Mouse (Mus musculus) 416B (cell line): ENCODE measurements around the gene Hpcal4.
A peak's percentile ranks its signal among the peaks of the same experiment; 100 is the strongest.

Experiments used
- DNase-seq: peaks from one replicate; pipeline ENCODE4 v3.0.0; 2011; ENCODE audit warnings: low read depth

Gene Hpcal4

DNA sequence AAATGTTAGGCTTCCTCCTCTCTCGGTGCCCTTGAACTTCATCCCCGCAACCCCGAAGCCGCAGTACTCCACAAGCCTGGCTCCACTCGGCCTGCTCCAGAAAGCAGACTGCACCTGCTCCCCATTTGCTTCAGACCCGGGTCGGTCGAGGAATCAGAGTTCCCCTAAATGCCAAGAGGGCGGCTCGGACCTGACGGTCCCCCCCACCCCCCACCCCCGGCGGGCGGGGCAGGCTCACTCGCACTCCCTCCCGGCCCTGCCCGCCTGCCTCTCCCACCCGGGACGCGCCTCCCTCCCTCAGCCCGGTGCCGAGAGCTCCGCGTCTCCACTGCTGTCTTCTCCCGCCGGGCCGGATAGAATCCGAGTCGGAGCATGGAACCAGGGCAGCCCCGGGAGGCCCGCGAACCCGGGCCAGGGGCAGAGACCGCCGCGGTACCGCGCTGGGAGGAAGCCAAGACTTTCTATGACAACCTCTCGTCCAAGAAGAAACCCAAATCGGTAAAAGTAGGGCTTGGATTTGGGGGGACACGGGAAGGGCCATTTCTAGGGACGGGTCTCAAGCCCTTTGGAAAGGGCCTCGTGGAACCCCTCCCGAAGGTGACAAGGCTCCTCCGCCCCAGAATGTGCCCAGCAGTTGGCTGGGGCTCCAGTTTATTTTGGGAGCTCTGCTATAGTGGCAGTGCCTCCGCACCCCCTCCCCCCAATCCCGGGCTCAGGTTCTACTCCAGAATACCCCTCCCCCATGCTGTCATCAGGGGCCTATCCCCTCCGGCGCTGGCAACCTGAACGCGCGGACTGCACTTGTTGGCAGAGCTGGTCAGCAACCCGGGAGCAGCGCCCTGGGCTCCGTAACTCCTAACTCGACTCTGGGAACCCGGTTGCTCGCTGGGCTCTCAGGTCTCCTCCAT lies 18.4 kb downstream of the Hpcal4 start, which contains the start of gene Nt5c1a:
Nt5c1a (plus strand) TSS at position 319 of the 908 bp plus-strand sequence.
- DNase-seq = no peak

DNA sequence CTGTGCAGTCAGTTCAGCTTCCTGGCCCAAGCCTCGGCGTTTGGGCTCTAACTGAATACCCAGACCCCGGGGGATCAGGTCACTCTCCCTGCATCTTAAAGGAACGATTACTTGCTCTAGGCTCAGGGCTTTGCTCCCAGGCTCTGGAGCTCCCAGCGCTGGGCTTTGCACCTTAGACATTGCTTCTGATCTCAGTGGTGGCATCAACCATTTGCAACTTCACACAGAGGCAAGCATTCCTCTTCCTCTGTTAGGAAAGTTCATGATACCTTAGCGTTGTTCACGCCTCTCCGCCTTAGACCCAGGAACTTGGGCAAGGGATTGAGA lies 19.0 kb downstream of the Hpcal4 start:
- no peak for DNase-seq

DNA sequence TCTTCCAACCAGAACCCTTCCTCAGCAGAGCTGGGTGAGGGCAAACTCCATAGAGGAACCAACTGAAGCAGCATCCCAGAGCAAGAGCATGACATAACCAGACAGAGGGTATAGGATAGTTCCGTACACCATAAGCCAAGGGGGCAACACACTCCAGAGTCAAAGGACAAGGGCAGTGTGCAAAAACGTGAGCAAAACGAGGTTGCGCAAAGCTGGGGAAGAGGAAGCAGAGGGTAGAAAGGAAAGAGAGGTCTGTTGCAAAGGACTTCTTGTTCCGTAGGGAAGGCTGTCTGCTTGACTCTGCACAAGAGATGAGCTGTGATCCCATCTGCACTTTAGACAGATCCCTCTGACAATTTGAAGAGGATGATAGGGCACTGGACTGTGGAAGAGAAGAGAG lies 24.3 kb downstream of the Hpcal4 start:
- peak; percentile 7 for DNase-seq

DNA sequence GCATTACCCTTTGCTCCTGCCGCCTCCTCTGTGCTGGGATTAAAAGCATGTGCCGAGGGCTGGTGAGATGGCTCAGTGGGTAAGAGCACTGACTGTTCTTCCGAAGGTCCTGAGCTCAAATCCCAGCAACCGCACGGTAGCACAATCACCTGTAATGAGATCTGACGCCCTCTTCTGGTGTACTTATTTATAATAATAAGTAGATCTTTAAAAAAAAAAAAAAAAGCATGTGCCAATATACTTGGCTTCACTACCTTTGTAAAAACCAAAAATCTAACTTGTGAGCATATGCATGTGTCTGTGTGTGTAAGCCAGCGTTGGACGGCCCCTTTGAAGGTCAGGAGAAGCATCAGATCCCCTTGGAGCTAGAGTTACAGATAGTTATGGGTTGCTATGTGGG lies 28.0 kb downstream of the Hpcal4 start:
- DNase-seq = no peak

DNA sequence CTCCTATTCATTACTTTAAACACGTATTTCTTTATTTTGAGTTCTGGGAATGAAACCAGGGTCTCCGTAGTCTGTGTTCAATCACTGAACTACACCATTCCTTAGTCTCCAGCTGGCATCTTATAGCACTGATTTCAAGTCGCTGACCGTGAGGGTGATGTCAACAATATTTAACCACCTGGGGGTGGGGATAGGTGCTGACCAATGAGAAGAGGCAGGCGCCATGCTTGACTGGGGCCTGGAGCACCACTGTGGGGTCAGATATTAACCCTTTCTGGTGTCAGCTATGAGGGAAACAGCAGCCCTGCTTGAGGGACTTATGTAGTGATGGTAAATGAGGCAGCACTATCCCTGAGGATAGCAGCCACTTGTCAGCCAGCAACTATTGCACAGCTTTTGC lies 28.4 kb downstream of the Hpcal4 start:
- no peak for DNase-seq

DNA sequence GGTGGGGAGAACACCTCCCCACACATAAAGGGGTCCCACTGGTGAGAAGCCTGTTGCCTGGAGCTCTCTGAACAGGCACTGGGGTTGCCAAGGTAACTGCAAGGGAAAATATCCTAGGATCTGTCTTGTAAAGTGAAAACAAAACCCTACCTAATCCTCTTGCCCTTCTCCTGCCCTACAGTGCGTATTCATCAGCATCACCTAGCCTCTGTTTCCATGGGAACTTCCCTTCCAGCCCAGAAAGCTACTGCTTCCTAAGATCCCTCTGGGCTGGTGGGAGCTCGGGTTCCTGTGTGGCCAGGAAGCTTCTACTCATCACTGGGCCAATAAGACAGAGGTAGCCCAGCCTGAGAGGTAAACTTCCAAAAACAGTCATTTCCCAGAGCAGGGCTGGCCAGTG lies 29.3 kb downstream of the Hpcal4 start:
- no peak for DNase-seq

DNA sequence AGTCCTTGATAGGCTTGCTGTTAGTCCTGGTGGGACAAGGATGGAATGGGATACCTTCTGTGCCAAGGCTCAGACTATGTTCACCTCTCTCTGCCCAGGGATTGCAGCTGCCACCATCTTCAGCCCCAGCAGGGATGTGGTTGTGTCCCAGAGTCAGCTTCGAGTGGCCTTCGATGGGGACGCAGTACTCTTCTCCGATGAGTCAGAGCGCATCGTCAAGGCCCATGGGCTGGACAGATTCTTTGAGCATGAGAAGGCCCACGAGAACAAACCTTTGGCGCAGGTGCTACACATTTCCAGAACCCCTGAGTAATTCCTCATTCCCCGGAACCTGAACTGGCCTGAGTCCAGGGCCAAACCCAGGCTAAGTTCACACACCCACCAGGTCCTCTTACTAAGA lies 30.9 kb downstream of the Hpcal4 start:
- DNase-seq = no peak

DNA sequence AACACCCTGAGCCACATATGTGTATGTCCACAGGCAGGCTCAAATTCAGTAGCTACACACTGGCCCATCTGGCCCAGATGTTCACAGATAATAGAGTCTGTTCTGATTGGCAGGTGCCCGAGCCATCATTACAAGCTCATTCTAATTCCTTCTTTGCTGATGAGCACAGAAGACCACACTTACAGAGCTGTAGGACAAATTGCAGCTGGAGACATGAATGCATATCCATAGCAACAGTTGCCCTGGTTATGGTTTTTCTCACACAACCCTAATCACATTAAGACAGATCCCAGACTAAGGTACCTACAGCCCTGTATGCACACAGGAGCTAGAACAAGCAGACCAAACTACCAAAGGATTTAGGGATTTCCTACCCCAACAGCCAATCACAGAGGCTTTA lies 32.3 kb downstream of the Hpcal4 start:
- no peak for DNase-seq

DNA sequence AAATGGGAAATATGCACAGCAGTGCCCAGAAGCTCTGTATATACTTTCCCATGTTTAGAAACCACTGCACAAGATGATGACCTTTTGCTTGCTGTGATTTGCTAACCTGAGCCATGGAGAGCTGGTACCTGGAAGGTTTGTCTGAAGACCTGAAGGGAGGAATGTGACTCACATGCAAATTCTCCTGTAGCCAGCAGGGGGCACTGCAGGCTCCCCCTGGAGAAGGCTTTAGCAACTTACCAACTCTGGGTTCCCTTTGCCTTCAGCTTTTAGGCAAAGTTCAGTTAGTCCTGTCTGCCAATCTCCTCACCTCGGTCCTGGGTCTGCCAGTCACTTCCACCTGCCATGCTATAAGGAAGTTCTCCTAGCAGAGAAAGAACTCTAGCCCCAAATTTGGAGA lies 33.8 kb downstream of the Hpcal4 start:
- DNase-seq = peak; percentile 55

DNA sequence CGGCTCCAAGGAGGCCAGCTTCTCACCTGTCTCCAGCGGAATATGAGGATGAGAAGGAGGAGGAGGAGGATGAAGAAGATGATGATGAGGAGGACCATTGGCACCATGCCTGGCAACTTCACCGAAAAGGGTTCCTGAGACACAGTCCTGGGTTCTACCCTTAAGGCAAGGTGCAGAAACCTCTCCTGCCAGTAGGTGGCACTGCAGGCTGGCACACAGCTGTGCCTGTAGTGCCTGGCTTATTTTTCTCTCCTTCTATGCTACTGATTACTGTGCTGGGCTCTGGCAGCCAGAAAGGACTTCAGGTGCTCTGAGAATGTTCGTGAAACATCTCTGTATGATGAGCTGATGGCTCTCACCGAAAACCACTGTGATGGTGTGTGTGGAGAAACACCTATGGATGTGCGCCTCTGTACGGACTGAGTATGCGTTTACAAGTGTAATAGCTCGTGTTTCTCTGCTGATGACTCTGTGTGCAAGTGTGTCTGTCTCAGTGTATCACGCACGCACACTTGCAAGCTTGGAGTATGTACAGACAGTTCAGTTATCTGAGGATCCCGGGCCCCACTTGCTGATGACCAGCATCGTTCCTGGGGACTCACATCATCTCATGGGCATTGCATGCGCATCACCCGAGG lies 36.8 kb downstream of the Hpcal4 start:
- DNase-seq = peak; percentile 59

DNA sequence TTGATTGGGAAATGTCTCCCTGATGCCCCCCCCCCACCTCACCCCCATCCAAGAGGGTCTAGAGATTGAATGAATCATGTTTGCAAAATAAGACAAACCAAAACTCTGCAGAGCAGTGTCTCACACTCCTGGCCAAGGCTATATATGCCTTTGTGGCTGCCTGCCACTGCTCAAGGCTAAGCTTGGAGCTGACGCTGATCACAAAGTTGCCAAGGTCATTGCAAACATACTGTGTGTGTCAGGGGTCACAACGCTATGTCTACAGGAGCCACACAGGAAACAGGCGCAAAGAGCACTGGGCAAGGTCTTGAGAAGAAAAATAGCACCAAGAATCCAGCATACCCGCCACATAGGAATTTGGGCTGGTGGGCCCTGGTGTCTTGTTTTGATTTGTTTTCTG lies 37.6 kb downstream of the Hpcal4 start:
- DNase-seq = peak; percentile 14

DNA sequence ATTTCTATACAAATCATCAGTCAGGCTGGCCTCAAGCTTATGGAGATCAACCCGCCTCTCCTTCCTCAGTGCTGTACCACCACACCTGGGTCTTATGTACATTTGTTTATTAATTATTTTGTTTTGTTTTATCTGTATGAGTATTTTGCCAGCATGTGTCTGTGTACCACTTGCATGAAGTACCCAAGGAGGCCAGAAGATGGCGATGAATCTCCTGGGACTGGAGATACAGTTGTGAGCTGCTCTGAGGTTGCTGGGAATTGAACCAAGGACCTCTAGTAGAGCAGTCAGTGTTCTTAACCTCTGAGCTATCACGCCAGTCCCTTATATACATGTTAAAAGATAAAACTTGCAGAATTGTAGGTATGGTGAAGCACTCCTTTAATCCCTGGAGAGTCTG lies 40.3 kb downstream of the Hpcal4 start:
- DNase-seq = peak; percentile 60

DNA sequence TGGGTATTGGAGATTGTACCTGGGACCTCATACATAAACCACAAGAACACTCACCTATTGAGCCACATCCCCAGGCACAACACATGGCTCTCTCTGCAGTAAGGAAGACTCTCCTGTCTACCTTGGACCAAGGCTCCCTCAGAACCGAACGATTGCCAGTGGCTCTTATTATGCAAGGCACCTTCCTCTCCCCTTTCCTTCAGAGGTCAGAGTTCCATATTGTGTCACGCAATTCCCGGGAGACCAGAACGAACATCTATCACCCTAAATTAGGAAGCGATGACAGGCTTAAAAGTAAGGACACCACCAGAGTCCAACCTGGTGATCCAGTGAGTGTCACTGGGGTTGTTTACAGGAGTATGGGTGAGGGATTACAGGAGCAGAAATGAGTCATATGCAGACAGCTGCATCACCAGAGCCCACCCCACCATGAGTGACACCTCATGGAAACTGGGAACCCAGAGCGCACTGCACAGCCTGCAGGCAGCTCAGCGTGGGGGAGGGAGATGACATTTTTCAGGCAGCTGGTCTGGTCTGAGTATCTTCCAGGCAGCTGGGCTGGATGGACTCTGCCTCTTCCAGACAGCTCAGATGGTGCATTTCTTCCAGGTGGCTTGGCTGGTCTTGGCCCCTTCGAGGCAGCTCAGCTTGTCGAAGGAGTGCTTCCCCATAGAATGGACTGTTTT lies 42.8 kb downstream of the Hpcal4 start:
- no peak for DNase-seq

DNA sequence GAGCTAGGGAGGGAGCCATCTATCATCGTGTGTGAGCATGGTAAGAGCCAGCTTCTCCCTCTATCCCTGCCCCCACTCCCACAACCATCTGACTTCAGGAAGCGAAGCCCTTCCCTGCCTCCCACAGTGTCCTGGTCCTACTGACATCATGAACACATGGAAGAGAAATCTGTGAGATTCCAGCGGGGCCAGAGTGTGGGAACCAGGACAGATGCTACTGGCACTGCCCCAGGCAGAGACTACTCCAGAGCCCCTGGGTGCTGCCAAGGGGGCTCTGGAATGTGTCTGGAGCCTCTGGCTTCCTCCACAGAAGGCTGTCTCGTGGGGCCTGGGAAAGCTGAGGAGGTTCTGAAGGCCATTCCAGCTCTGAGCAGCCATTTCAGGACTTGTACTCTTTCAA lies 44.7 kb downstream of the Hpcal4 start:
- DNase-seq = no peak

DNA sequence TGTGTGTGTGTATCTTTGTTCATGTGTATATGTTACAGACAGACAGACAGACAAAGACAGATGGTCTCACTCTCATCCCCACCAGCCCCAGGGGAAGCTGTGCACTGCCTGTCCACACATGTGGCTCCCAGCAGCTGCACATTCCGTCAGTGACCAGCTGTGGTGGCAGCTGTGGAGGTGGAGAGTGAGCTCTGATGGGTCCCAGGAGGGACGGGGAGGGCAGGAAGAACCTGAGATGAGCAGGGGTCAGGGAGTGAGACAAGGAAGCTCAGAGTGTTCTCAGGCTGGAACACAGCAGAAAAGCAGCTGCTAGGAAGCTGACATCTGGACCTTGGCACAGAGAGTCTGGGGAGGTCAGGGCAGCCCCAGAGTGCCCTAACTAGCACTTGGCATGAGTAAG lies 45.2 kb downstream of the Hpcal4 start:
- no peak for DNase-seq

DNA sequence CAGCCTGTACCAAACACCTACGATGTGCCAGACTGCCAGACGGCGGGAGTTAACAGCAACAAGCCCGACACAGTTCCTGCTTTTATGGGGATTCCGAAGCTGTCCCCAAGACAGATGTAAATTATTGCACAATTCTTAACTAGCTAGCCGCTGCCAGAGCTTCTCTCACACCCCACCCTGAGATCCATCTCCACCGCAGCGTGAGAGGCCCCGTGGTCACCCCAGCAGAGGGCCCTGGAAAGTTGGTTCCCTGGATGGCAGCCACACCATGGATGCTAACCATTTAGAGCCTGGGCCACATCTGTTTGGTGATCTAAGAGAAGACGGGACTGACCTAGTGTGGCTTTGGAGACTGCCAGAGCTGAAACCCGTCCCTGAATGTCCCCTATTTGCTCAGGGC lies 46.1 kb downstream of the Hpcal4 start:
- no peak for DNase-seq

DNA sequence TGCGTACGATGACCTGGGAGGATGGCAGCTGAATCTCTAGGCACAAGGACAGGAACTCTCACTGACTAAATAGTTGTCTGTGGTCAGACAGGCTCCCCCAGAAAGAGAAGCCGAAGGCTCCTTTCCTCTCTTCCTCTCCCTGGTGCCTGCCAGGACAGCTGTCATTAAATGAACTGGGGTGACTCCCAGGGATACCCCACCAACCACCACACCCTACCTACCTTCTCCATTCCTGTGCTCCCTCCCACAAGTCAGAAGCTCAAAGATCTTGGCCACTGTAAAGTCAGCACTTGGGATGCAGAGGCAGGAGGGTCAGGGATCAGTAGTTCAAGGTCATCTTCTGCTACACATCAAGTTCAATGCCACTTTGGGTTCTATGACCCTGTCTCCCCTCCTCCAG lies 49.8 kb downstream of the Hpcal4 start:
- DNase-seq = no peak

DNA sequence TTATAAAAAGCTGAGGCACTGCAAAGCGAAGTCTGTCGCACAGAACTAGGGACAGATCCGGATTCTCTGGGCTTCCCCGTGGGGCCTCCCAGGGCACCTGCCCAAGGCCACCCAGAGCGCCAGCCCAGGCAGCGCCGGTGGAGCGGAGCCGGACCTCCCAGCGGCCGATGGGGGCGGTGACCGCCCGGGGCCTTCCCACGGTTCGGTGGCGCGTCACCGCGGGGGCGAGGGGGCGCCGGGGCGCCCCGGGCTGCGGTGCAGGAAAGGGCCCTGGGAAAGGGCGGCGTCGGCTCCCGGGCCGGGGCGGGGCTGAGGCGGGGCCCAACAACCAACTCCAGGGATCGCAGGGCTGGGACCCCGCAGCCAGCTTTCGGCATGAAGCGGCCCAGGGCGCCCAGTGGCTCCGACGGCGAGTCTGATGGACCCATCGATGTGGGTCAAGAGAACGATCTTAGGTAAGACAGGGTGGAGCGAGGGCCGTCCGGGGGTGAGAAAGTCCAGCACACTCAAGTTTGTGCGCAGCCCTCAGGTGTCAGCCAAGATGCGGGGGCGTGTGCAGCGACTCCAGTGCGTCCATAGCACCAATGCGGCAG lies 50.6 kb downstream of the Hpcal4 start, which contains the start of gene Heyl:
Heyl (plus strand) TSS at position 65 of the 593 bp plus-strand sequence.
- DNase-seq = no peak

DNA sequence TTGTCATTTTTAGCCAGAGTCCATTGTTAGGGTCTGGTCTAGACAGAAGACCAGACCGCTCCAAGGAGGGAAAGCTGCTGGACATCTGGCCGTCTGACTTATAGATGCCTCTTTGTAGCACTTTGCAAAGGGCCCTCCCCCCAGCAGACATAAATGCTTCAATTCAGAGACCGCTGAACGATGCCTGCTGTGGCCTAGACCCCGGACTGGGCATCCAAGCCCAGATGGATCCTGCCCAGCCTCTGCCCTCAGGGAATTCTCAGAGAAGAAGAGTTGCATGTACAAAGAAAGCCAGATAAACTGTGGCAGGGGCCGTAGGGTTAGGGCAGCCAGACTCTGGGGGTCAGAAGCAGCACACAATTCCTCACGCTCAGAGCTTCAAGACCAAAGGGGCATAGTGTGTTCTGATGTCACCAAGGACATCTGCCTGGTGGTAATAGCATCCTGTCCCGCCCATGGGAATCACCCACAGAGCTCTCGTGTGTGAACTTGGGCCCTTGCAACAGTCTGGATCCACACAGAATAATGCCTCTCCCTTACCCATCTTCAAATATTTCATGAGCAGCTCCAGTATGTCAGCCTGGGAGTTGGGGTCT lies 52.9 kb downstream of the Hpcal4 start:
- DNase-seq = no peak

DNA sequence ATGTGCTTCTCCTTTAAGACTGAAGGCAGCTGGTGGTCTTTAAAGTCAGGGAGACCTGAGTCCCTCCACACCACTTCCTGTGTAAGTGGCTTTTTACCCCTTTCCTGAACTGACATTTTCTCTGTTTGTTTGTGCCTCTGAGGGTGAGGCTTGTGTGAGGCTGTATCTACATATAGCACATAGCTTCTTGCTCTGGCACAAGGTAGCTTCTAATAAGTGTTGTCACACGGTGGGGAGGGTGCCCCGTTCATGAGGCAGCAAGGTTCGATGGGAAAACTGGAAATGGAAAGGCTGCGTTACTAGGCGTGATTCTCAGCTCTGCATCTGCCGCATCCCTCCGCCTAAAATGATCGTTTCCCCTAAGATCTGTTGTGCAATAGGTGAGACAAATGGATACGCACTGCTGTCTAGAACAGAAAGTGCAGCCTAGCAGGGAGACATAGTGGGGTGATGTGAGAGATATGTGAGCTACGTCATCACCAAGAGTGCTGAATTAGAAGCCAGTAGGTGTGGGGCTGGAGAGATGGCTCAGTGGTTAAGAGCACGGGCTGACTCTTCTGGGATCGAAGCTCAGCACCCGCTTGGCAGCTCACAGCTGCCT lies 53.5 kb downstream of the Hpcal4 start:
- DNase-seq = no peak

DNA sequence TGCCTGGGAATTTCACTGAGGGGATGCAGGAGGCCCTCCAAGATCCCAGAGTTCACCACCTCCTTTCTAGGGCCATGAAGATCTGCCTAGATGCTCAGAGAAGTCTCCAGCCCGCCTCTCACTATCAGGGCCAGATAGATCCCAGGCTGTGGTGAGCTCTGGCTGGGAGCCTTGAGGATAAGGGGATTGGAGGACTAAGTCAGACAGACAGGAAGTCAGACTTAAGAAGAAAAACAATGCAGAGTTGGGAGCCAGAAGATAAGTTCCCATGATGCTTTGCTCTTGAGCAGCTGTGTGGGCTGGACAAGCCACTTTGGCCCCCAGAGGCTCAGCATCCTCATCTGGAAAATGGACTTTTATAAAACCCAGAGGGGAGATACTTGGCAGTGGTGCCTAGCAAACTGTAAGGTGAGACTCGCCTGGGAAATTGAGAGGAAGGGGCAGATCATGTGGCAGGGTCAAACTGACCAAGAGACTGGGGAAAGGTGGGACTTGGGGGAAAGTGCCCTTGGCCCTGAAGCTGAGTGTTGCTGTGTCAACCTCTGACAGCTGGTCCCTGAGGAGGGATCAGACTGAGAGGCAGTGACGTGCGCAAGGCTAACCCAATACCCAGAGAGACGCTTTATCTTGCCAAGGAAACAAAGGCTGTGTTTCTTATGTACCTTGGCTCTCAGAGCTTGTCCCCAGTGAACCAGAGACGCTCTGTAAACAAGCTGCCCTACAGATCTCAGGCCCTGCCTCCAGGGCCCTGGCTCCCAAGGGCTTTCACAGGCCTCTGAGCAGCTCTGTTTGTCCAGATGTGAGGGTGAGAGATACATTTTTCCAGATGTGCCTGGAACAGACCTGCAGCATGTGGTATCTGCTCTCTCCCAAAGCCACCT lies 54.6 kb downstream of the Hpcal4 start:
- no peak for DNase-seq
